Mouse (Mus musculus) MEL (cell line): ENCODE results near the gene Gstp2.

Experiments
- BHLHE40 ChIP-seq: IDR thresholded peaks from 2 replicates; pipeline ENCODE4 v1.6.1; 2012; ENCODE audit warnings: low read depth, mild to moderate bottlenecking, inconsistent platforms, low read length, improper control_type of control experiment, borderline replicate concordance
- CHD1 ChIP-seq: IDR thresholded peaks from 2 replicates; pipeline ENCODE4 v1.6.1; 2012; ENCODE audit warnings: low read depth, mild to moderate bottlenecking, inconsistent platforms, low read length, improper control_type of control experiment
- CHD2 ChIP-seq: IDR thresholded peaks from 2 replicates; pipeline ENCODE4 v1.6.1; 2011; ENCODE audit warnings: low read length, improper control_type of control experiment
- CTCF ChIP-seq, 3 experiments: IDR thresholded peaks in 2 of 3; conservative IDR thresholded peaks in 1 of 3; 2 replicates each; pipeline ENCODE4 v1.5.1; 2011 to 2012; ENCODE audit warnings: low read length in 3 of 3, low read depth in 2 of 3, mild to moderate bottlenecking in 2 of 3, improper control_type of control experiment in 1 of 3, inconsistent platforms in 1 of 3, mixed read lengths in 1 of 3, moderate library complexity in 1 of 3; ENCODE audit not compliant: control insufficient read depth in 1 of 3, insufficient read depth in 1 of 3, poor library complexity in 1 of 3, severe bottlenecking in 1 of 3
- EP300 ChIP-seq, 2 experiments: IDR thresholded peaks; 2 replicates each; pipeline ENCODE4 v1.6.1; 2011; ENCODE audit warnings: improper control_type of control experiment in 2 of 2, low read length in 2 of 2, low read depth in 1 of 2, mild to moderate bottlenecking in 1 of 2
- MAX ChIP-seq: IDR thresholded peaks from 2 replicates; pipeline ENCODE4 v1.6.1; 2011; ENCODE audit warnings: low read length, improper control_type of control experiment
- MXI1 ChIP-seq: IDR thresholded peaks from 2 replicates; pipeline ENCODE4 v1.6.1; 2011; ENCODE audit warnings: mild to moderate bottlenecking, low read depth, low read length, improper control_type of control experiment
- MYC ChIP-seq: IDR thresholded peaks from 2 replicates; pipeline ENCODE4 v1.6.1; 2011; ENCODE audit warnings: low read depth, mild to moderate bottlenecking, low read length, improper control_type of control experiment, moderate library complexity
- POLR2A ChIP-seq, 2 experiments: IDR thresholded peaks; 2 replicates each; pipeline ENCODE4 v1.6.1; 2011 to 2012; ENCODE audit warnings: low read length in 2 of 2, mild to moderate bottlenecking in 2 of 2, control low read depth in 1 of 2, improper control_type of control experiment in 1 of 2, low read depth in 1 of 2, moderate library complexity in 1 of 2; ENCODE audit not compliant: control insufficient read depth in 1 of 2, insufficient read depth in 1 of 2, poor library complexity in 1 of 2
- POLR2AphosphoS2 ChIP-seq: IDR thresholded peaks from 2 replicates; pipeline ENCODE4 v1.6.1; 2011; ENCODE audit warnings: low read length, improper control_type of control experiment
- RAD21 ChIP-seq: IDR thresholded peaks from 2 replicates; pipeline ENCODE4 v1.6.1; 2011; ENCODE audit warnings: mild to moderate bottlenecking, low read depth, low read length, improper control_type of control experiment
- TBP ChIP-seq: IDR thresholded peaks from 2 replicates; pipeline ENCODE4 v1.8.0; 2011; ENCODE audit warnings: low read depth, low read length, improper control_type of control experiment
- TCF12 ChIP-seq: IDR thresholded peaks from 2 replicates; pipeline ENCODE4 v1.6.1; 2014; ENCODE audit warnings: low read depth, mild to moderate bottlenecking, inconsistent platforms, low read length, improper control_type of control experiment, moderate library complexity
- USF1 ChIP-seq: IDR thresholded peaks from 2 replicates; pipeline ENCODE4 v1.6.1; 2014; ENCODE audit warnings: low read depth, mild to moderate bottlenecking, inconsistent platforms, low read length, improper control_type of control experiment, moderate library complexity

GRCm38 (mm10) chr19:4036327-4037045 is 9.3 kb downstream of the Gstp2 start:
- TF ChIP-seq POLR2A (IDR thresholded peaks at IDR 0.05; ENCODE audit: control insufficient read depth in 1 of 2, insufficient read depth in 1 of 2, low read depth in 1 of 2, low read length in 2 of 2, poor library complexity in 1 of 2) (no peak), RAD21 (no peak), TCF12 (no peak), CHD2 (no peak), EP300 (IDR thresholded peaks at IDR 0.05; ENCODE audit: low read depth in 1 of 2, low read length in 2 of 2) (no peak), MAX (no peak), CTCF (IDR thresholded peaks at IDR 0.05 in 2 of 3, conservative IDR thresholded peaks at IDR 0.05 in 1 of 3; ENCODE audit: control insufficient read depth in 1 of 3, insufficient read depth in 1 of 3, low read depth in 2 of 3, low read length in 3 of 3, poor library complexity in 1 of 3, severe bottlenecking in 1 of 3) (no peak), TBP (no peak), BHLHE40 (no peak), USF1 (no peak), CHD1 (no peak), POLR2AphosphoS2 (no peak), MYC (no peak), MXI1 (no peak)
